Mouse (Mus musculus): Measurements from ENCODE around the gene Btbd1. TPM values are rescaled to one million over a fixed set of nuclear protein-coding genes. Genes with fewer than 3 reads are reported as not detected.

The Btbd1 gene
- polyA plus RNA-seq, 2 experiments = 62.1 to 86.3 TPM

DNA sequence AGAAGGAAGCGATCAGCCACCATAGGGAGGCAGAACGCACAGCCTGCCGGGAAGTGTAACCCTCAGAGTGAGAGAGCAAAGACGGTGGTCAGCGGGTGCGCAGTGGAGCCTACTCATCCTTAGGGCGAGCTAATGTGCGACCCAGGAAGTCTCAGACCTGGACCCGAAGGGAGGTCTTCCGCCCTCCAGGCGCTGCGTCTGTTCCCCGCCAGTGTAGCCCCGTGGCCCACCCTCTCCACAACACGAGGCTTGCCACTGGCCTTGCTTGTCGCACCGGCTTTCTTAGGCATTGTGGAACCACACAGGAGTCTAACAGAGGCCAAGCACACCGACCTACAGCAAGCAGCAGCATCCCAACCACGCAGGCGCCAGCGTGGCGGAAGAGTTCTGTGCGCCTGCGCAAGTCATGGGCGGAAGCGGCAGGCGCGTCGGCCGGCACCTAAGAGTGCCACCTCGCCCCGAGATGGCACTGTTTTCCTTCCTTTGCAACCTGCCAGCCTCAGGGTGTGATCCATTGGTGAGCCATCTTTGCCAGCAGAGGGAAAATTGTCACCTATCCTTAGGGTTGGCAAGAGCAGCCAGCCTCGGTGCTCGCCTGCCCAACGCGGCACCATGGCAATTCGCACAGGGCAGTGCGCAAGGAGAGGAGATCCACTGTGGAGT is 40.0 kb downstream of the Btbd1 start, which contains the start of gene 3110040N11Rik:
Gene 3110040N11Rik, minus strand, starts transcription at position 384 of the 663 bp plus-strand sequence.
- TF ChIP-seq POLR2A (IDR thresholded peaks at IDR 0.05; ENCODE audit: borderline replicate concordance, extremely low read depth, insufficient read depth, insufficient read length) = peak; percentile 84; the same call in 1 of the 2 replicates
- Histone ChIP-seq H3K4me3 (replicated peaks; ENCODE audit: low read length) (peak within 1 kb of the TSS; percentile 52), H3K9ac (ENCODE audit: low read depth, low read length, severe bottlenecking) (peak within 1 kb of the TSS; percentile 78), H3K27me3 (ENCODE audit: control insufficient read depth, insufficient read depth, low read length) (no peaks in the 10 kb centered on the region), H3K4me1 (ENCODE audit: control insufficient read depth, insufficient read depth, low read length) (peaks cover 8% of the 10 kb centered on the region), H3K4me2 (replicated peaks; ENCODE audit: low read depth, low read length, severe bottlenecking) (peak within 1 kb of the TSS; percentile 82), H3K27ac (replicated peaks; ENCODE audit: low read depth, low read length) (peak within 1 kb of the TSS; percentile 97), H3K9me3 (ENCODE audit: control insufficient read depth, low read length) (no peaks in the 10 kb centered on the region), H3K36me3 (ENCODE audit: control insufficient read depth, insufficient read depth, low read length) (peaks cover 14% of the 10 kb centered on the region)
- ATAC-seq (ENCODE audit: low FRiP score, low read depth) = peak; percentile 92
- DNase-seq (ENCODE audit: low spot score) = peak; percentile 89
- WGBS = under 1% methylated on average over 38 of the region's 38 CpGs

DNA sequence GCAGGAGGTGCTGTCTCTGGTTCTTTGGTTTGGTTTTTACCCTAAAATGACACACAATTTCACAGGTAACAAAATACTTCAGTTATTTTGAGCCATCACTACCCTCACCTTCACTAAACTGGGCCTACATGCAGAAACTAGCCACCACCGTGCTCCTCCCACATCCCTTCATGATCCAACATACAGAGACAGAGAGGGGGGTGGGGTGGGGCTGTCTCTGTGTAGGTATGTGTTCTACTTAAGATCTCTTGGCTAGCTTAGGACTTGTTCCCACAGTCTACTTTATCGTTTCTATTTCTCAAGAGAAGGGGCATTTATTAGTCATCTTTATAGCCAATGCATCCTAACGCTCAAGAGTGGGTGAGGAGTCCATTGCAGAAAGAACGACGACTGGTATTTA is 40.7 kb downstream of the Btbd1 start:
- peak overlapping the region; percentile 97 for H3K27ac ChIP-seq (replicated peaks; ENCODE audit: low read depth, low read length)
- H3K9ac ChIP-seq (ENCODE audit: low read depth, low read length, severe bottlenecking) = peak overlapping the region; percentile 78
- peaks cover 9% of the 10 kb centered on the region for H3K36me3 ChIP-seq (ENCODE audit: control insufficient read depth, insufficient read depth, low read length)
- peak overlapping the region; percentile 82 for H3K4me2 ChIP-seq (replicated peaks; ENCODE audit: low read depth, low read length, severe bottlenecking)
- no peak for TF ChIP-seq POLR2A (IDR thresholded peaks at IDR 0.05; ENCODE audit: borderline replicate concordance, extremely low read depth, insufficient read depth, insufficient read length)
- H3K4me1 ChIP-seq (ENCODE audit: control insufficient read depth, insufficient read depth, low read length) = peaks cover 8% of the 10 kb centered on the region
- ATAC-seq (ENCODE audit: low FRiP score, low read depth) (no peak), DNase-seq (ENCODE audit: low spot score) (no peak)
- WGBS = 2% methylated on average over 5 of the region's 5 CpGs
- H3K9me3 ChIP-seq (ENCODE audit: control insufficient read depth, low read length) = no peaks in the 10 kb centered on the region
- H3K4me3 ChIP-seq (replicated peaks; ENCODE audit: low read length) = peak overlapping the region; percentile 52
- no peaks in the 10 kb centered on the region for H3K27me3 ChIP-seq (ENCODE audit: control insufficient read depth, insufficient read depth, low read length)

DNA sequence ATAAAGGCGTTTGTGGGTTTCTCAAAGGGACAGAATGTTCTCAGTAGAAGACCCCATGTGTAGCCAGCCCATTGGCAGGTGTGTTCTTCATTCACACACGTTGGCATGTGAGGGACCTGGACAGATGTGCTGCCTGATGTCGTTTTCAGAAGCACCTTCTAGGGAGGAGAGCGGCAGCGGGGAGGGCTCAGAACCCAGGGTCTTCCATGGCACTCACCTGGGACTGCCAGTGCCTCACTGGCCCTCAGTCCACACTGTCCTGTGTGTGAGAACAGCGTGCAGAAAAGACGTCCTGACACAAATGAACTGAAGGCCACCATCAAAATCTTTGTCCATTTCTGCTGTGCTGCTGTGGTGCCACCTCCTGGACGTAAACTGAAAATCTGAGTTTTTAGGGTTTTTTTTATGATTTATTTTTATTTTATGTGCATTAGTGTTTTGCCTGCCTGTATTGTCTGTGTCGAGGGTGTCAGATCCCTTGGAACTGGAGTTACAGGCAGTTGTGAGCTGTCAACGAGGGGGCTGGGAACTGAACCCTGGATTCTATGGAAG is 51.5 kb downstream of the Btbd1 start:
- Histone ChIP-seq H3K27me3 (ENCODE audit: control insufficient read depth, insufficient read depth, low read length) (no peaks in the 10 kb centered on the region), H3K4me3 (replicated peaks; ENCODE audit: low read length) (no peak overlapping the region), H3K4me1 (ENCODE audit: control insufficient read depth, insufficient read depth, low read length) (no peaks in the 10 kb centered on the region), H3K9ac (ENCODE audit: low read depth, low read length, severe bottlenecking) (no peak overlapping the region), H3K36me3 (ENCODE audit: control insufficient read depth, insufficient read depth, low read length) (peaks cover 29% of the 10 kb centered on the region), H3K27ac (replicated peaks; ENCODE audit: low read depth, low read length) (no peak overlapping the region), H3K4me2 (replicated peaks; ENCODE audit: low read depth, low read length, severe bottlenecking) (no peak overlapping the region), H3K9me3 (ENCODE audit: control insufficient read depth, low read length) (0 out of 2 replicates have a peak, but pooled peaks cover 7% of the 10 kb centered on the region)
- no peak for TF ChIP-seq POLR2A (IDR thresholded peaks at IDR 0.05; ENCODE audit: borderline replicate concordance, extremely low read depth, insufficient read depth, insufficient read length)
- ATAC-seq (ENCODE audit: low FRiP score, low read depth) = no peak
- WGBS = 70% methylated on average over 10 of the region's 10 CpGs
- DNase-seq (ENCODE audit: low spot score) = no peak

DNA sequence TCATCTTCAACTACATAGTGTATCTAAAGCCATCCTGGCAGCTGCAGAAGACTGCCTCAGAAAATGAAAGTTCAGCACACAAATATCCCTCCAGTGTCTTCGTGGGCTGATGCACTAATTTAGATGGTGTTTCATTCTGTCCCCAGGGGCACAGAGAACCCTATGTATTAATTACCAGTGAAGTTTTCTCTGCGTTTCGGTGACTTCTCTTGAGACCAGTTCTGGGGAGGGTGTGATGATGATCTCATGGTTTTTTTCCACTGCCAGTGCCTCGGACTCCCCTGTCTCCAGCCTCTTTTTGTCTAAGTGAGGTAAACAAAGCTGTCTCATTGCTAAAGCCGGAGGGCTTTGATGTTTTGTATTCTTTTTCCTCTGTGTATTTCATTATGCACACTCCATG is 53.9 kb downstream of the Btbd1 start:
- H3K27me3 ChIP-seq (ENCODE audit: control insufficient read depth, insufficient read depth, low read length) = no peaks in the 10 kb centered on the region
- 80% methylated on average over 5 of the region's 5 CpGs for WGBS
- peaks cover 7% of the 10 kb centered on the region; the same call in 1 of the 2 replicates for H3K36me3 ChIP-seq (ENCODE audit: control insufficient read depth, insufficient read depth, low read length)
- no peak overlapping the region for H3K9ac ChIP-seq (ENCODE audit: low read depth, low read length, severe bottlenecking)
- ATAC-seq (ENCODE audit: low FRiP score, low read depth) (no peak), DNase-seq (ENCODE audit: low spot score) (no peak)
- no peak overlapping the region for H3K27ac ChIP-seq (replicated peaks; ENCODE audit: low read depth, low read length)
- H3K4me2 ChIP-seq (replicated peaks; ENCODE audit: low read depth, low read length, severe bottlenecking) = no peak overlapping the region
- H3K4me1 ChIP-seq (ENCODE audit: control insufficient read depth, insufficient read depth, low read length) = no peaks in the 10 kb centered on the region
- H3K9me3 ChIP-seq (ENCODE audit: control insufficient read depth, low read length) = 0 out of 2 replicates have a peak, but pooled peaks cover under 1% of the 10 kb centered on the region
- no peak overlapping the region for H3K4me3 ChIP-seq (replicated peaks; ENCODE audit: low read length)
- no peak for TF ChIP-seq POLR2A (IDR thresholded peaks at IDR 0.05; ENCODE audit: borderline replicate concordance, extremely low read depth, insufficient read depth, insufficient read length)

DNA sequence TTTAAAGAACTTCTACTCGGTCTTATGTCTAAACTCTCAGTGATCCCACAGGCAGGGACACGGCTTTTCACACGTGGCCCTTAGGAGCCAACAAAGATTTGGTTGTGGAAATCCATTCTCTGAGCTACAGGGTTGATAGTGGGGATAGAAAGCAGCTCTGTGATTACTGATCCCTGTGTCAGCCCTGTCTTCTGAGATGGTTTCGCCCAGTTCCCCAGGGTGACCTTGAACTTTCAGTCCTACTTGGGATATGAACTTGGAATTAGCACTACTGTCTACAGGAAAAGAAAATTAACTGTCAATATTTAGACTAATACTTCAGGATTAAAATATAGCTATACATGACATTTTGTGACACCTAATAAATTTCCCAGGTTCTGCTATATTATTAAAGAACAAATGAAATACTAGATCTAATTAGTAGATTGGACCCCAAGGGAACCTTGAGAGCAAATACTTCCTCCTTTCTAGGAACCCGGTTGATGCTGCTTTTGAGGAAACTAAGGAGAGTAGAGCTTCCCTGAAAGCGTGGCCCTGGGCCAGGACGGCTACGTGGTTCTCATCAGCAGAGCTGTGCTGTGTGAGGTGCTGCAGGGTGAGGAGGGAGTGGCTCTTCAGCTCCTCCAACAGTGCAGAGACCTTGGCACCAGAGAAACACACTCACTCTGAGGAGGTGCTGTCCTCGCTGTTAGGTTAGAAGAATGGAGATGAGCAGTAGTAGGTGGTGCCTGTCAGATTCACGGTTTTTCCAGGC is 56.3 kb downstream of the Btbd1 start:
- Histone ChIP-seq H3K4me2 (replicated peaks; ENCODE audit: low read depth, low read length, severe bottlenecking) (no peak overlapping the region), H3K9ac (ENCODE audit: low read depth, low read length, severe bottlenecking) (no peak overlapping the region), H3K27me3 (ENCODE audit: control insufficient read depth, insufficient read depth, low read length) (no peaks in the 10 kb centered on the region), H3K36me3 (ENCODE audit: control insufficient read depth, insufficient read depth, low read length) (no peaks in the 10 kb centered on the region), H3K4me3 (replicated peaks; ENCODE audit: low read length) (no peak overlapping the region), H3K4me1 (ENCODE audit: control insufficient read depth, insufficient read depth, low read length) (no peaks in the 10 kb centered on the region), H3K9me3 (ENCODE audit: control insufficient read depth, low read length) (no peaks in the 10 kb centered on the region), H3K27ac (replicated peaks; ENCODE audit: low read depth, low read length) (no peak overlapping the region)
- 78% methylated on average over 10 of the region's 10 CpGs for WGBS
- no peak for ATAC-seq (ENCODE audit: low FRiP score, low read depth)
- no peak for TF ChIP-seq POLR2A (IDR thresholded peaks at IDR 0.05; ENCODE audit: borderline replicate concordance, extremely low read depth, insufficient read depth, insufficient read length)
- DNase-seq (ENCODE audit: low spot score) = no peak
